Mouse (Mus musculus) liver, embryonic 11.5 days (tissue): ENCODE measurements around the gene Adcy7. TPM values are rescaled to one million over a fixed set of nuclear protein-coding genes. Genes with fewer than 3 reads are reported as not detected.

ENCODE experiments used
- ATAC-seq: fragments of 200-750 bp; cut with Nextera tagmentation; replicated peaks from 2 replicates; pipeline ENCODE4 v1.8.0; 2017; ENCODE audit warnings: moderate number of reproducible peaks, mild to moderate bottlenecking, moderate TSS enrichment, moderate library complexity; ENCODE audit not compliant: low FRiP score
- DNase-seq: peaks from one replicate; pipeline ENCODE4 v3.0.0-alpha.2; 2017; ENCODE audit warnings: low spot score
- H3K27ac ChIP-seq: fragments of 300-500 bp; sonication (generic); 2 replicates; pipeline ENCODE4 v1.5.1; 2014; ENCODE audit warnings: mild to moderate bottlenecking, low read depth, low read length, control low read depth
- H3K27me3 ChIP-seq: fragments of 300-500 bp; sonication (generic); replicated peaks from 2 replicates; pipeline ENCODE4 v1.6.1; 2014; ENCODE audit warnings: low read length, mixed read lengths; ENCODE audit not compliant: control insufficient read depth, insufficient read depth
- H3K36me3 ChIP-seq: fragments of 300-500 bp; sonication (generic); 2 replicates; pipeline ENCODE4 v1.6.1; 2014; ENCODE audit warnings: mild to moderate bottlenecking, low read length, moderate library complexity, mixed read lengths; ENCODE audit not compliant: control insufficient read depth, insufficient read depth
- H3K4me1 ChIP-seq: fragments of 300-500 bp; sonication (generic); replicated peaks from 2 replicates; pipeline ENCODE4 v1.6.1; 2014; ENCODE audit warnings: low read length, mixed read lengths; ENCODE audit not compliant: control insufficient read depth, insufficient read depth
- H3K4me2 ChIP-seq: fragments of 300-500 bp; sonication (generic); 2 replicates; pipeline ENCODE4 v1.6.1; 2014; ENCODE audit warnings: mild to moderate bottlenecking, control low read depth, moderate library complexity
- H3K4me3 ChIP-seq: fragments of 300-500 bp; sonication (generic); 2 replicates; pipeline ENCODE4 v1.5.1; 2014; ENCODE audit warnings: low read depth, low read length, control low read depth
- H3K9ac ChIP-seq: fragments of 300-500 bp; sonication (generic); 2 replicates; pipeline ENCODE4 v1.6.1; 2014; ENCODE audit warnings: low read depth, low read length, control low read depth
- H3K9me3 ChIP-seq: fragments of 300-500 bp; sonication (generic); 2 replicates; pipeline ENCODE4 v1.6.1; 2016; ENCODE audit warnings: low read length, inconsistent platforms, mixed read lengths; ENCODE audit not compliant: control insufficient read depth
- WGBS: fragments of 180-500 bp; shearing (Covaris S2); extraction: QIAGEN DNeasy Blood & Tissue Kit; methylation state at CpG from one replicate; pipeline ENCODE4 v1.1.7; 2014; 5-methylcytosine and 5-hydroxymethylcytosine counted together
- polyA plus RNA-seq: library from polyadenylated mRNA; unstranded; fragments of >200 nt; fragmentation: Nextera tagmentation; extraction: Ambion mirVana; gene quantifications from 2 replicates; pipeline ENCODE4 v1.2.1, GENCODE M21; 2014

Adcy7 gene
- polyA plus RNA-seq, 1 experiment from 2014 or later = 49.7 TPM

DNA sequence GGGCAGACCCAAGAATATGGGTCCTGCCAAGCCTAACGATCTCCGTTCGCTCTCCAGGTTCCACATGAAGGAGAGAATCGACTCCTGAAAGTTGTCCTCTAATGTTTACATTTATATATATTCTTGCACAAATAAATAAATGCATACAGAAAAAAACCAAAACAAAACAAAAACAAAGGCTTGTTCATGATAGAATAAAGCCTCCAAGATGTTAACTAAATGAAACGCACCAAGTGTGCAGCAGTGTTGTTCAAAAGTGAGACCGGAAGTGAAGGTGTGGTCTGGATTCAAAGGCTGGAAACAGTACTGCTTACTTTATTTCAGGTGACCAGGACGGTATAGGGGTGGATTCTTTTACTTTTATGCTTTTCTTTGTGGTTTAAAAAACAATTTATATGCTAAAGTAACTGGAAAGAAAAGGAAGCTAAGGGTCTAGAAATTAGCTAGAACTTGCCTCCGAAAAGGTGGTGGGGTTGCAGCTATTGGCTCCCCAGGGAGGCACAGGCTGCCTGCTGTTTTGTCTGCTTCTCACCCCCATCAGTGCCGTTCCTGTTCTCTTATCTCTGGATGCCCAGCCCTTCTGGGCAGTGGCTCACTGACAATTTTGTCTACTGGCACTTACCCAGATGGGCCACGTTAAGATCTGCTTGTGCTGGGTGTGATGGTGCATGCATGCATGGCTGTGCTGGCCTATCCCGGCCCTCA is 90.4 kb downstream of the Adcy7 start:
- Histone ChIP-seq H3K27ac (peak overlapping the region; percentile 57), H3K4me1 (peaks cover 18% of the 10 kb centered on the region), H3K27me3 (no peaks in the 10 kb centered on the region), H3K4me3 (peak overlapping the region; percentile 98), H3K4me2 (peak overlapping the region; percentile 93), H3K36me3 (peaks cover 17% of the 10 kb centered on the region), H3K9me3 (no peaks in the 10 kb centered on the region; the same call in 1 of the 2 replicates), H3K9ac (peak overlapping the region; percentile 97)
- 27% methylated on average over 11 of the region's 11 CpGs for WGBS
- DNase-seq (no peak), ATAC-seq (peak; percentile 81)

DNA sequence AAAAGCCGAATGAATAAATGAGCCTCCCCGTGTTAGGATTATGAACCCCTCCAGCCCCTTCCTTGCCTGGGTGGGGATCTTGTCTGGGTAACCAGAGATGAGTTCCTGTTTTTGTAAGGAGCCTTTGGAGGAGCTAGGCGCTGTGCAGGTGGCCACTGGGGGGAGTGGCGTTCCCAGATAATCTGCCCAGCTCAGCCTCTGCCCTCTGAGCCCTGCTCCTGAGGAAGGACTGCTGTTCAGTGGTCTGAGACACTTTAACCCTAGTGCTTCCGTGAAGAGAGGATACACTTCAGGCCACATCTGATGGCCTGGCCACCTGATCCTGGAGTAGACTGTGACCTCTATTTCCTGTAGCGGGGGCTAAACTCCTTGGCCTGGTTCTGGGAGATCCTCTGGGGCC is 97.0 kb downstream of the Adcy7 start:
- H3K27ac ChIP-seq = no peak overlapping the region
- no peaks in the 10 kb centered on the region for H3K4me1 ChIP-seq
- H3K9ac ChIP-seq = no peak overlapping the region
- WGBS = 15% methylated on average over 6 of the region's 6 CpGs
- no peaks in the 10 kb centered on the region for H3K9me3 ChIP-seq
- no peak overlapping the region for H3K4me2 ChIP-seq
- 0 out of 2 replicates have a peak, but pooled peaks cover 2% of the 10 kb centered on the region for H3K27me3 ChIP-seq
- no peak overlapping the region for H3K4me3 ChIP-seq
- ATAC-seq (peak; percentile 39; the same call in 1 of the 2 replicates), DNase-seq (no peak)
- no peaks in the 10 kb centered on the region for H3K36me3 ChIP-seq

DNA sequence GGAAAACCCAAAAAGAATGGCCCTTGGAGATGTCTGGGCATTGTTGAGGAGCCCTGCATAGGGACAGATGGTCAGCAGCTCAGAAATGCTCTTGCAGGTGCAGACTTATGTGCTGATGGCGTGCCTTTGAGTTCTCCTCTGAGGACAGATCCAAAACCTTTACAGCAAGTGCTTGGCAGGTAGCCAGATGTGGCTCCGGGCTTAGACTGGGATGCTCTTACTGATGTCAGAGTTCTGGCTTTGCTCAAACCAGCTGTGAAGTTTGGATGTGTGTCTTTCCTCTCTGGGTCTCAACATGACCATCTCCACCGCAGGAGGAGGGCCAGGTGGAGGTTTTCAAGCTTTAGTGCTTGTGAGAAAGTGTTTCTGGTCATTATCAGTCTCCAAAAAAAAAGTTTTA is 97.6 kb downstream of the Adcy7 start:
- Histone ChIP-seq H3K9me3 (no peaks in the 10 kb centered on the region), H3K4me1 (no peaks in the 10 kb centered on the region), H3K4me3 (no peak overlapping the region), H3K4me2 (no peak overlapping the region), H3K27ac (no peak overlapping the region), H3K9ac (no peak overlapping the region), H3K27me3 (0 out of 2 replicates have a peak, but pooled peaks cover 2% of the 10 kb centered on the region), H3K36me3 (no peaks in the 10 kb centered on the region)
- no peak for DNase-seq
- WGBS = 57% methylated on average over 3 of the region's 3 CpGs
- no peak for ATAC-seq

DNA sequence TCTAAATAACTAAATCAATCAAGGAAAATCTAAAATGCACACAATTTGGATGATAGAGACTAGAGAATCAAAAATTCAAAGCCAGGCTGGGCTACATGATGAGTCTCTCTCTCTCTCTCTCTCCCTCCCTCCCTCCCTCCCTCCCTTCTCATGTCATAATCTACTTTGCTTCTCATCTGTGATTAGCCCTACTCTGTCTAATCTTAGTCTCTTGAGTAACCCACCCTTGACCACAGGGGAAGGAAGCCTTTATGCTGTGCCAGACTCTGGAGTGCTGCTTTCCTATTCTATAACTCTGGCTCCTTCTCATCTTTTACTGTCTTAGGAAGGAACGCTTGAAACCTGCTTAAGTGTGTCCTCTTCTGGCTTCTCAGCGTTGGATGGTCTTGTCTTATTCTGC is 99.3 kb downstream of the Adcy7 start:
- DNase-seq (no peak), ATAC-seq (no peak)
- no peaks in the 10 kb centered on the region for H3K4me1 ChIP-seq
- no peaks in the 10 kb centered on the region for H3K36me3 ChIP-seq
- no peaks in the 10 kb centered on the region for H3K9me3 ChIP-seq
- 78% methylated on average over 2 of the region's 2 CpGs for WGBS
- H3K27ac ChIP-seq = no peak overlapping the region
- no peak overlapping the region for H3K9ac ChIP-seq
- H3K27me3 ChIP-seq = 0 out of 2 replicates have a peak, but pooled peaks cover 2% of the 10 kb centered on the region
- no peak overlapping the region for H3K4me2 ChIP-seq
- no peak overlapping the region for H3K4me3 ChIP-seq

DNA sequence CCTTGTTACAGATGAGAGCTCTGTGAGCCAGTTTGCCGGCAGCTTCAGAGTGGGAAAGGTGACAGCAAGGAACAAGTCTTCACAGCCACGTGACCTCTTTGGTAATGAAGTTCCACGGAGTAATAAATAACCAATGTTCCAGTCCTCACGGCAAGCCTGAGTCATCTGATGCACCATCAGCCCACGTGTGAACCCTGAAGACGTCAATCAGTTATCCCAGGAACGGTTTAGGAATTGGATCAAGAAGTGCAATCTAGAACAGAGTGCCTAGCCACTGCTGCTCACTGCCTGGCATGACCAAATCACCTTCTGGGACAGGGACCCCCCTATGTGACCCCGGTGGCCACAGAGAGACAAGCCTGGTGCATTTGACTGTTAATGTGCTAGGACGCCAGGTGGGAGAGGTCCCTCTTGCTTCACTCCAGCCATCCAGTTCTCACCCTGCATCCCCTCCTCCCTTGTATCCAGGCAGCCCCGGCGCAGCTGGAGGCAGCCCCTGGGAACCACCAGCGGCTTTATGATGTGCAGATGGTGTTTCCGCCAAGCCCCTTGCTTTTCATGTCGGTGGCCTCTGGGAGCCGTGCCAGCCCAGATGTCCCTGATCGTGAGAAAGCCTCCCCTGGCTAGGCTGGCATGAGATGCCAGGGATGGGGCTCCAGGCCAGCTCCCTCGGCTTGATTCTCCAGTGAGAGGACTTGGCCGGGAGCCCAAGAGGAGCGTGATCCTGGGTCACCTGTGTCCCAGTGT is 104.8 kb downstream of the Adcy7 start:
- 69% methylated on average over 19 of the region's 19 CpGs for WGBS

More for the DNA sequence above, 104.8 kb downstream of the Adcy7 start:
- Histone ChIP-seq H3K27me3 (peaks cover 6% of the 10 kb centered on the region; the same call in 1 of the 2 replicates), H3K4me1 (no peaks in the 10 kb centered on the region), H3K9me3 (no peaks in the 10 kb centered on the region), H3K4me3 (no peak overlapping the region), H3K4me2 (no peak overlapping the region), H3K36me3 (no peaks in the 10 kb centered on the region), H3K27ac (no peak overlapping the region), H3K9ac (no peak overlapping the region)
- ATAC-seq (no peak), DNase-seq (no peak)

Other genes starting within 250 kb of the Adcy7 start
- 30.8 and 33.6 TPM in 2 replicates for gene Cnep1r1, start 153.6 kb upstream of the Adcy7 start, polyA plus RNA-seq
- gene Heatr3, start 134.5 kb upstream of the Adcy7 start, polyA plus RNA-seq = 69.6 and 77.8 TPM in 2 replicates
- gene Tent4b, start 73.2 kb upstream of the Adcy7 start, polyA plus RNA-seq = 11.2 and 11.9 TPM in 2 replicates
- gene Brd7, start 89.8 kb downstream of the Adcy7 start, polyA plus RNA-seq = 77.7 and 82.7 TPM in 2 replicates
- 9.5 and 12.7 TPM in 2 replicates for gene Nkd1, start 249.0 kb downstream of the Adcy7 start, polyA plus RNA-seq